ENCODE assay signal across 10 mouse cellular contexts in genomic region chr7:19265147-19265546, GRCm38 (mm10). TPM values are rescaled to one million over a fixed set of nuclear protein-coding genes. Genes with fewer than 3 reads are reported as not detected.
DNase-seq lines count a peak whose midpoint lies in the region; ATAC-seq and TF ChIP-seq lines count a peak whose summit lies in the region.
"Had no signal": no experiment of that assay in that cellular context is flagged by ENCODE, and none has a peak within 500 bp of the region (broad histone marks: within the 10 kb centered on the region; RNA-seq: fewer than 3 reads in every experiment).

No protein-coding gene starts in this region.

- no peak overlapping the region for H3K4me3 ChIP-seq in hindbrain, embryonic 10.5 days
- H3K4me3 ChIP-seq in hindbrain, embryonic 16.5 days (ENCODE audit: low read length), result no peak overlapping the region
- H3K4me3 ChIP-seq in bone marrow, adult 2 months (replicated peaks; ENCODE audit: control insufficient read depth, low read depth, low read length), result no peak overlapping the region
- H3K4me3 ChIP-seq in heart, embryonic 12.5 days, result no peak overlapping the region
- no peak overlapping the region for H3K4me3 ChIP-seq in hindbrain, postnatal 0 days (ENCODE audit: low read length)

- no peak for TF ChIP-seq POLR2A in bone marrow, adult 2 months (IDR thresholded peaks at IDR 0.05; ENCODE audit: borderline replicate concordance, control insufficient read depth, low read depth, low read length)

- TF ChIP-seq CTCF in bone marrow, adult 2 months (IDR thresholded peaks at IDR 0.05; ENCODE audit: control insufficient read depth, insufficient read depth, low read length), result no peak
- no peak for TF ChIP-seq CTCF in hindbrain, postnatal 0 days (IDR thresholded peaks at IDR 0.05; ENCODE audit: low read depth)

- DNase-seq in hindbrain, embryonic 10.5 days (ENCODE audit: low spot score), result no peak
- DNase-seq in hindbrain, postnatal 0 days (ENCODE audit: low spot score), result no peak
- no peak for DNase-seq in left cerebral cortex, postnatal 25 days (ENCODE audit: low spot score in 2 of 2)
- DNase-seq: forebrain, postnatal 0 days; kidney, adult 8-10 months had no signal

- H3K4me2 ChIP-seq in hindbrain, embryonic 16.5 days (ENCODE audit: low read length), result no peak overlapping the region
- H3K4me2 ChIP-seq in heart, embryonic 12.5 days, result 0 out of 2 replicates have a peak overlapping the region, but pooled peaks have one; percentile 19
- H3K4me2 ChIP-seq in hindbrain, postnatal 0 days (ENCODE audit: low read depth, low read length), result no peak overlapping the region

- no peaks in the 10 kb centered on the region for H3K27me3 ChIP-seq in hindbrain, embryonic 10.5 days (ENCODE audit: insufficient read depth, poor library complexity, severe bottlenecking)
- no peaks in the 10 kb centered on the region for H3K27me3 ChIP-seq in hindbrain, embryonic 16.5 days (replicated peaks; ENCODE audit: control insufficient read depth, insufficient read depth, low read length)
- H3K27me3 ChIP-seq in heart, embryonic 12.5 days (replicated peaks), result no peaks in the 10 kb centered on the region
- H3K27me3 ChIP-seq in hindbrain, postnatal 0 days (ENCODE audit: insufficient read depth, low read length), result no peaks in the 10 kb centered on the region

- peaks cover 36% of the 10 kb centered on the region for H3K4me1 ChIP-seq in hindbrain, embryonic 10.5 days (replicated peaks)
- H3K4me1 ChIP-seq in hindbrain, embryonic 16.5 days (ENCODE audit: control insufficient read depth, insufficient read depth, low read depth, low read length), result peaks cover 14% of the 10 kb centered on the region
- peaks cover 10% of the 10 kb centered on the region for H3K4me1 ChIP-seq in bone marrow, adult 2 months (ENCODE audit: control insufficient read depth, insufficient read depth, low read length)
- peaks cover 52% of the 10 kb centered on the region for H3K4me1 ChIP-seq in heart, embryonic 12.5 days (replicated peaks)
- peaks cover 9% of the 10 kb centered on the region for H3K4me1 ChIP-seq in hindbrain, postnatal 0 days (ENCODE audit: insufficient read depth, low read length)

- H3K36me3 ChIP-seq in hindbrain, embryonic 10.5 days, result peaks cover 77% of the 10 kb centered on the region
- peaks cover 13% of the 10 kb centered on the region for H3K36me3 ChIP-seq in hindbrain, embryonic 16.5 days (ENCODE audit: control insufficient read depth, insufficient read depth, low read length)
- H3K36me3 ChIP-seq in heart, embryonic 12.5 days, result peaks cover 76% of the 10 kb centered on the region
- peaks cover 29% of the 10 kb centered on the region for H3K36me3 ChIP-seq in hindbrain, postnatal 0 days (ENCODE audit: insufficient read depth, low read length)

- no peak overlapping the region for H3K9ac ChIP-seq in hindbrain, embryonic 16.5 days (ENCODE audit: low read depth, low read length)
- 0 out of 2 replicates have a peak overlapping the region, but pooled peaks have one; percentile 16 for H3K9ac ChIP-seq in heart, embryonic 12.5 days
- no peak overlapping the region for H3K9ac ChIP-seq in hindbrain, postnatal 0 days (replicated peaks; ENCODE audit: low read length)
- H3K9ac ChIP-seq: forebrain, postnatal 0 days had no signal

- intact Hi-C loops in left cerebral cortex, postnatal 25 days (cut with DNase I), result no loop called here

- no peak for ATAC-seq in hindbrain, embryonic 16.5 days
- no peak for ATAC-seq in heart, embryonic 12.5 days (ENCODE audit: insufficient number of reproducible peaks, low FRiP score)
- peak; percentile 66 for ATAC-seq in megakaryocyte-erythroid progenitor cell, adult 5-6 weeks (replicated peaks; ENCODE audit: low FRiP score, low TSS enrichment, poor library complexity, severe bottlenecking)
- no peak for ATAC-seq in hindbrain, postnatal 0 days
- ATAC-seq: forebrain, postnatal 0 days had no signal

- peak overlapping the region; percentile 17; the same call in 1 of the 2 replicates for H3K27ac ChIP-seq in hindbrain, embryonic 10.5 days
- H3K27ac ChIP-seq in hindbrain, embryonic 16.5 days (ENCODE audit: low read depth, low read length), result no peak overlapping the region
- H3K27ac ChIP-seq in bone marrow, adult 2 months (ENCODE audit: control insufficient read depth, insufficient read depth, low read depth, low read length, poor library complexity), result peak overlapping the region; percentile 40
- H3K27ac ChIP-seq in heart, embryonic 12.5 days (ENCODE audit: poor library complexity, severe bottlenecking), result no peak overlapping the region
- no peak overlapping the region for H3K27ac ChIP-seq in hindbrain, postnatal 0 days

- 83% methylated on average over 7 of the region's 7 CpGs for WGBS in hindbrain, embryonic 10.5 days
- 84% methylated on average over 7 of the region's 7 CpGs for WGBS in hindbrain, embryonic 16.5 days
- WGBS in bone marrow, adult 2 months, result 50% methylated on average over 7 of the region's 7 CpGs
- WGBS in heart, embryonic 12.5 days, result 13% methylated on average over 7 of the region's 7 CpGs
- 75% methylated on average over 7 of the region's 7 CpGs for WGBS in hindbrain, postnatal 0 days

- no peaks in the 10 kb centered on the region for H3K9me3 ChIP-seq in hindbrain, embryonic 10.5 days
- no peaks in the 10 kb centered on the region for H3K9me3 ChIP-seq in hindbrain, embryonic 16.5 days (ENCODE audit: control insufficient read depth, low read length)
- no peaks in the 10 kb centered on the region for H3K9me3 ChIP-seq in heart, embryonic 12.5 days (replicated peaks)
- H3K9me3 ChIP-seq in hindbrain, postnatal 0 days (ENCODE audit: low read length), result no peaks in the 10 kb centered on the region

RNA-seq across cellular contexts. Expression of gene Vasp, which starts 6.5 kb away (rescaled TPM):
- polyA plus RNA-seq in hindbrain, embryonic 10.5 days (2016; fragmentation: Nextera tagmentation; extraction: Ambion mirVana), result 58.8 and 62.0 TPM in 2 replicates
- polyA plus RNA-seq in hindbrain, embryonic 16.5 days (2015; fragmentation: Nextera tagmentation; extraction: Ambion mirVana), result 39.9 and 42.9 TPM in 2 replicates
- 83.3 and 135 TPM in 2 replicates for polyA plus RNA-seq in bone marrow, adult 2 months (2011; ENCODE audit: insufficient read depth, insufficient read length, low replicate concordance, missing spikeins)
- 93.7 and 99.0 TPM in 2 replicates for polyA plus RNA-seq in heart, embryonic 12.5 days (2016; fragmentation: Nextera tagmentation; extraction: Ambion mirVana)
- 19.3 and 34.8 TPM in 2 replicates for total RNA-seq in megakaryocyte-erythroid progenitor cell, adult 5-6 weeks (2014; fragmentation: Nextera tagmentation)
- total RNA-seq in megakaryocyte-erythroid progenitor cell, adult 5-6 weeks (2017), result 27.9 and 53.7 TPM in 2 replicates
- 62.6 and 68.3 TPM in 2 replicates for total RNA-seq in hindbrain, postnatal 0 days (2014; rRNA removed)
- polyA plus RNA-seq in hindbrain, postnatal 0 days (2015; fragmentation: Nextera tagmentation; extraction: Ambion mirVana), result 35.5 and 37.0 TPM in 2 replicates
- total RNA-seq in left cerebral cortex, postnatal 25 days (2021), result 10 to 100 TPM; 13.1 to 14.3 TPM

RNA-seq across cellular contexts. Expression of gene Ppm1n, which starts 14.7 kb away (rescaled TPM):
- 0.30 and 0.42 TPM in 2 replicates for polyA plus RNA-seq in hindbrain, embryonic 10.5 days (2016; fragmentation: Nextera tagmentation; extraction: Ambion mirVana)
- 0.79 and 1.5 TPM in 2 replicates for polyA plus RNA-seq in hindbrain, embryonic 16.5 days (2015; fragmentation: Nextera tagmentation; extraction: Ambion mirVana)
- polyA plus RNA-seq in bone marrow, adult 2 months (2011; ENCODE audit: insufficient read depth, insufficient read length, low replicate concordance, missing spikeins), result 3.6 TPM in 1 of 2 replicates, not detected in the other
- not detected in 2 replicates for polyA plus RNA-seq in heart, embryonic 12.5 days (2016; fragmentation: Nextera tagmentation; extraction: Ambion mirVana)
- total RNA-seq in megakaryocyte-erythroid progenitor cell, adult 5-6 weeks (2014; fragmentation: Nextera tagmentation), result not detected in 2 replicates
- not detected in 2 replicates for total RNA-seq in megakaryocyte-erythroid progenitor cell, adult 5-6 weeks (2017)
- 2.1 and 2.9 TPM in 2 replicates for total RNA-seq in hindbrain, postnatal 0 days (2014; rRNA removed)
- 2.0 and 2.5 TPM in 2 replicates for polyA plus RNA-seq in hindbrain, postnatal 0 days (2015; fragmentation: Nextera tagmentation; extraction: Ambion mirVana)
- total RNA-seq in left cerebral cortex, postnatal 25 days (2021), result under 1 TPM in 1 of 2 experiments, not detected in 1; 0.55 TPM
- total RNA-seq: common myeloid progenitor, adult 5-6 weeks had no signal

RNA-seq across cellular contexts. Expression of gene Rtn2, which starts 17.3 kb away (rescaled TPM):
- 37.3 and 67.8 TPM in 2 replicates for polyA plus RNA-seq in hindbrain, embryonic 10.5 days (2016; fragmentation: Nextera tagmentation; extraction: Ambion mirVana)
- 124 and 126 TPM in 2 replicates for polyA plus RNA-seq in hindbrain, embryonic 16.5 days (2015; fragmentation: Nextera tagmentation; extraction: Ambion mirVana)
- polyA plus RNA-seq in bone marrow, adult 2 months (2011; ENCODE audit: insufficient read depth, insufficient read length, low replicate concordance, missing spikeins), result 0.92 and 2.3 TPM in 2 replicates
- 23.6 and 26.7 TPM in 2 replicates for polyA plus RNA-seq in heart, embryonic 12.5 days (2016; fragmentation: Nextera tagmentation; extraction: Ambion mirVana)
- total RNA-seq in megakaryocyte-erythroid progenitor cell, adult 5-6 weeks (2014; fragmentation: Nextera tagmentation), result not detected in 2 replicates
- total RNA-seq in megakaryocyte-erythroid progenitor cell, adult 5-6 weeks (2017), result not detected in 2 replicates
- 151 and 155 TPM in 2 replicates for total RNA-seq in hindbrain, postnatal 0 days (2014; rRNA removed)
- polyA plus RNA-seq in hindbrain, postnatal 0 days (2015; fragmentation: Nextera tagmentation; extraction: Ambion mirVana), result 98.4 and 101 TPM in 2 replicates
- 100 to 1,000 TPM; 112 TPM for total RNA-seq in left cerebral cortex, postnatal 25 days (2021)

RNA-seq across cellular contexts. Expression of gene Opa3, which starts 37.0 kb away (rescaled TPM):
- polyA plus RNA-seq in hindbrain, embryonic 10.5 days (2016; fragmentation: Nextera tagmentation; extraction: Ambion mirVana), result 47.8 and 51.1 TPM in 2 replicates
- polyA plus RNA-seq in hindbrain, embryonic 16.5 days (2015; fragmentation: Nextera tagmentation; extraction: Ambion mirVana), result 39.9 and 41.5 TPM in 2 replicates
- polyA plus RNA-seq in bone marrow, adult 2 months (2011; ENCODE audit: insufficient read depth, insufficient read length, low replicate concordance, missing spikeins), result 7.5 and 8.5 TPM in 2 replicates
- polyA plus RNA-seq in heart, embryonic 12.5 days (2016; fragmentation: Nextera tagmentation; extraction: Ambion mirVana), result 37.0 and 38.4 TPM in 2 replicates
- 22.3 and 22.6 TPM in 2 replicates for total RNA-seq in megakaryocyte-erythroid progenitor cell, adult 5-6 weeks (2014; fragmentation: Nextera tagmentation)
- 17.1 and 21.2 TPM in 2 replicates for total RNA-seq in megakaryocyte-erythroid progenitor cell, adult 5-6 weeks (2017)
- 44.2 and 47.7 TPM in 2 replicates for total RNA-seq in hindbrain, postnatal 0 days (2014; rRNA removed)
- 34.6 and 37.1 TPM in 2 replicates for polyA plus RNA-seq in hindbrain, postnatal 0 days (2015; fragmentation: Nextera tagmentation; extraction: Ambion mirVana)
- total RNA-seq in left cerebral cortex, postnatal 25 days (2021), result 10 to 100 TPM; 46.6 to 47.3 TPM

RNA-seq across cellular contexts. Expression of gene Fosb, which starts 44.7 kb away (rescaled TPM):
- not detected in 2 replicates for polyA plus RNA-seq in hindbrain, embryonic 10.5 days (2016; fragmentation: Nextera tagmentation; extraction: Ambion mirVana)
- 0.06 and 0.10 TPM in 2 replicates for polyA plus RNA-seq in hindbrain, embryonic 16.5 days (2015; fragmentation: Nextera tagmentation; extraction: Ambion mirVana)
- polyA plus RNA-seq in bone marrow, adult 2 months (2011; ENCODE audit: insufficient read depth, insufficient read length, low replicate concordance, missing spikeins), result 0.50 and 1.1 TPM in 2 replicates
- 0.37 and 0.55 TPM in 2 replicates for polyA plus RNA-seq in heart, embryonic 12.5 days (2016; fragmentation: Nextera tagmentation; extraction: Ambion mirVana)
- total RNA-seq in megakaryocyte-erythroid progenitor cell, adult 5-6 weeks (2014; fragmentation: Nextera tagmentation), result 4.2 and 4.8 TPM in 2 replicates
- total RNA-seq in megakaryocyte-erythroid progenitor cell, adult 5-6 weeks (2017), result 52.4 and 77.0 TPM in 2 replicates
- total RNA-seq in hindbrain, postnatal 0 days (2014; rRNA removed), result 0.31 and 1.0 TPM in 2 replicates
- polyA plus RNA-seq in hindbrain, postnatal 0 days (2015; fragmentation: Nextera tagmentation; extraction: Ambion mirVana), result 0.09 and 0.11 TPM in 2 replicates
- 10 to 100 TPM; 21.0 to 26.0 TPM for total RNA-seq in left cerebral cortex, postnatal 25 days (2021)

Comparison
In these comparisons a context has a peak if more than half of its experiments do, and no peak if none do; other contexts are left out.
1. H3K27ac ChIP-seq: peak in hindbrain, embryonic 10.5 days (single experiment) and bone marrow, adult 2 months (single experiment); none in hindbrain, embryonic 16.5 days (single experiment), heart, embryonic 12.5 days (single experiment) and hindbrain, postnatal 0 days (single experiment).